Mouse (Mus musculus): ENCODE measurements at regions not wholly inside any gene's neighbourhood (a gene's known extent, or its start where the extent isn't known, plus 50 kb on each side); places are given as distances from the start of the nearest gene placed in this dataset.

GRCm38 (mm10) chr2:170218230-170219044 lies 70.5 kb upstream of the Zfp217 start:
- peak; percentile 75 to 78 for DNase-seq

DNA sequence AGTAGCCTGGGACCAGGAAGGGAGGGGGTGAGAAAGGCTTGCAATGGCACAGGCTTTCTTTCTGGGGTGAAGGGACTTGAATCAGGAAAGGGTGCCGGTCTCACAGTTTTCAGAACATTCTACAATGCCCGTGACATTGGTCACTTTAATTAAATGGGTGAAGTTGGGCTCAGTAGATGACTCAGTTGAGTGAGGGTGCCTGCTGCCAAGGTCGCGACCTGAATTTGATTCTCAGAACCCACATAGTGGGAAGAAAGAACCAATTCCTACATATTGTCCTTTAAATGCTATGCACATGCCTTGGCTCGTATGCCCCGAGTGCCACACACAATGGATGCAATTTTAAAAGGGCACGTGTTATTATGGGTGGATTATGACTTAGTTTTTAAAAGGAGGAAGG lies 68.4 kb upstream of the Zfp217 start:
- no peak for DNase-seq

- DNase-seq = peak; percentile 96
Observed at GRCm38 (mm10) chr2:170209121-170209520, 61.2 kb upstream of the Zfp217 start.

DNA sequence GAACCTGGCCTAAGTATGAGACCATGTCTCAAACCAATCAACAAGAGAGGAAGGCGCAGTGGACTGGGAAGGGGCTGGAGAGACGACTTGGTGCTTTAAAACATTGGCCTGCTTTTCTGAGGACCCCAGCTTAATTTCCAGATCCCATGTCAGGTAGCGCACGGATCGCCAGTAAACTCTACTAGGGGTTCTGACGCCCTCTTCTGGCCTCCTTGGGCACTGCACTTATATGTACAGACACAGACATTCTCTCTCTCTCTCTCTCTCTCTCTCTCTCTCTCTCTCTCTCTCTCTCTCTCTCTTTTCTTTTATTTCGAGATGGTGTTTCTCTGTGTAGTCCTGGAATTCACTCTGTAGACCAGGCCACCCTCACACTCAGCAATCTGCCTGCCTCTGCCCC lies 60.0 kb upstream of the Zfp217 start:
- DNase-seq = peak in 1 of 2 experiments; percentile 49

DNA sequence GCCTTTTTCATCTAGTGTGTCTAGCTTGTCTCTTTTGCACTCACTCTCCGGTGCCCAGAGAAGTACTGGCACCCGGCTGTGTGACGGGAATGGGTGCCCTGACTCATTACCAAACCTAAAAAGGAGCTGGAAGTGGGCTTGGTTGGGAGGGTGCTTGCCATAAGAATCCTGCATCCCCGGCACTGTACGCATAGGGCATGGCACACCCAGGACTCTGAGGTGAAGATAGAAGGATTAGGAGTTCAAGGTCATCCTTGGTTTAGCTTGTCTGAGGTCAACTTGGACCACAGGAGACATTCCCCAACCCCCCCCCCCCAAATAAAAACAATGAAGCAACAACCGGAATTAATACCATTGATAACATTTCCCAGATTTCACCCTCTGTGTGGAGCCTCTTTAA lies 59.5 kb upstream of the Zfp217 start:
- no peak for DNase-seq

DNA sequence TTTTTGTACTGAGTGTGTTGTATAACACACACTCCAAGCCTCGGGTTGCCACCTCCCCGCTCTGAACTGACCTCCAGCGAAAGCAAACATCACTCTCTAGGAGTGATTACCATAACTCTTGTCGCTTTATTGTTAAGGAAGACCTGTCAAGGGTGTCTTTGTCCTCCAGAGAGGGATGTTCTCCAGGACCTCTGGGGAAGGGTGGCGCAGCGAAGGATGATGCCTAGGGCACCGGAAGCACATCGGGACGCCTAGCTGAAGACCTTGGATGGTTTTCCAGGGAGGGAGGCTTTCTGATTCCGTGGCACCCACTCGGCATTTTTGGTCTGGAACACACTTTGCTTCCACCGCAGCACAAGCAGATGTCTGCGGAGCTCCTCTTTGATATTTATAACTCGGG lies 59.0 kb upstream of the Zfp217 start:
- no peak for DNase-seq

DNA sequence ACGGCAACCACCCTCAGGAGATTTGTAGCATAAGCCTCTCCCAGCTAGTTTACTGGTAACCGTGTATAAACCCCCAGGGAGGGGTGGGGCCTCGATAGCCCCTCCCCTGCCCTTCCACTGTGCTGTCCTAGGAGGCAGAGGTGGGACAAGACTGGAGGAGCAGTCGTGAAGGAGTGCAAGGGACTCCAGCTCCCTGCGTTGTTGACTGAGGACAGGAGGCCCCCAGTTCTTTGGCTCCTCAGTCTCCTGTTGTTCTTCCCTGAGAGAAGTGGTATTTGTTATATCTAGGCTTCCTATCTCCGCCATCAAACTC lies 58.5 kb upstream of the Zfp217 start:
- DNase-seq = peak in 1 of 2 experiments; percentile 44

- peak; percentile 37 to 64 for DNase-seq
Observed at GRCm38 (mm10) chr2:170205591-170206441, 57.9 kb upstream of the Zfp217 start.

DNA sequence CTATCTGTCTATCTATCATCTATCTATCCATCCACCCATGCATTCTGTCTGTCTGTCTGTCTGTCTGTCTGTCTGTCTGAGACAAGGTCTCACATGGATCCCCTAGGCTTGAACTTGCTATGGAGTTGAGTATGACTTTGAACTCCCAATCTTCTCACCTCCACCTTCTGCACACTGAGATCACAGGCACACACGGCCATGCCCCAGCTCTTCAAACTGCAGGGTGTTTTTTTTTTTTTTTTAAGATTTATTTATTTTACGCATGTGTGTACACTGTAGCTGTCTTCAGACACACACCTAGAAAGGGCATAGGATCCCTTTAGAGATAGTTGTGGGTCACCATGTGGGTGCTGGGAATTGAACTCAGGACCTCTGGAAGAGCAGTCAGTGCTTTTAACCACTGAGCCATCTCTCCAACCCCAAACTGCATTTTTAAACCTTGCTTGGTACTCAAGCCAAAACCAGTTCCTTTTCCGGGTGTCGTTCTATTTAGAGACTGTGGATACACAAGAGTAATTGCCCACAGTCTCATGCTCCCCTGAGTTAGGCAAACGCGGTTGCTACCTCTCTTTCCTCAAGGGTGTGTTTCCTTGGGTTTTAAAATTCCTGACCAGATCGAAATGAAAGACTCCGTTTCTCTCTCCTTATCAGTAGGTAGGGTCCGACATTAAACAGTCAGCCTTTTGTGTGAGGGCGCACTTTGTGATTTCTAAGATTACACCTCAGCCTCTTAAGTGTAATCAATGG lies 57.0 kb upstream of the Zfp217 start:
- no peak for DNase-seq

DNA sequence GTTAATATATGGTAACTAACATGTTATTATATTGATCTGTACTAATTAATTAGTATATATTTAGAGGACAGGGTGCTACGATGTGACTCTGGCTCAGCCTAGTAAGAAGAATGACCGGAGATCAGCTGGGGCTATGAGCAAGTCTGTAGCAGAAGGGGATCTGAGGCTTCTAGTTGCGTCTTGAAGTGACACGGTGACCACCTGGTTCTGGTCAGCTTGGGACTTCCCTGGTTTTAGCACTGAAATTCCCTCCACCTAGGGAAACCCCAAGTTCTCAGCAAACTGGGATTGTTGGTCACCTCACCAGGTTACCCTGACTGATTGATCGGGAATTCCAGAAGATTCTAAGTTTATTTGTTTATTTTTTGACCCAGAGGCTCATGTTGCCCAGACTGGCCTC lies 55.6 kb upstream of the Zfp217 start:
- DNase-seq = no peak

- no peak for DNase-seq
Observed at GRCm38 (mm10) chr2:170201816-170202371, 54.0 kb upstream of the Zfp217 start.

All from kidney, postnatal 25 days (tissue).